Mouse (Mus musculus) heart, embryonic 12.5 days (tissue): ENCODE results near the gene Plcd4. TPM values are rescaled to one million over a fixed set of nuclear protein-coding genes. Genes with fewer than 3 reads are reported as not detected.
A peak's percentile ranks its signal among the peaks of the same experiment; 100 is the strongest.
"Not testable (repeated sequence)": the region's sequence is repeated elsewhere in the genome, so short reads cannot be mapped to it uniquely, and the experiment has no call there.

Experiments
- ATAC-seq: fragments of 200-750 bp; cut with Nextera tagmentation; 2 replicates; pipeline ENCODE4 v1.8.0; 2017; ENCODE audit warnings: moderate TSS enrichment, moderate library complexity; ENCODE audit not compliant: insufficient number of reproducible peaks, low FRiP score
- H3K27ac ChIP-seq: fragments of 300-500 bp; sonication (generic); 2 replicates; pipeline ENCODE4 v1.5.1; 2016; ENCODE audit warnings: mild to moderate bottlenecking, moderate library complexity; ENCODE audit not compliant: poor library complexity, severe bottlenecking
- H3K27me3 ChIP-seq: fragments of 300-500 bp; sonication (generic); replicated peaks from 2 replicates; pipeline ENCODE4 v1.6.1; 2016; ENCODE audit warnings: mild to moderate bottlenecking, moderate library complexity
- H3K36me3 ChIP-seq: fragments of 300-500 bp; sonication (generic); 2 replicates; pipeline ENCODE4 v1.6.1; 2016; ENCODE audit warnings: mild to moderate bottlenecking, moderate library complexity
- H3K4me1 ChIP-seq: fragments of 300-500 bp; sonication (generic); replicated peaks from 2 replicates; pipeline ENCODE4 v1.6.1; 2016; ENCODE audit warnings: mild to moderate bottlenecking
- H3K4me2 ChIP-seq: fragments of 300-500 bp; sonication (generic); 2 replicates; pipeline ENCODE4 v1.6.1; 2016; ENCODE audit warnings: mild to moderate bottlenecking, moderate library complexity
- H3K4me3 ChIP-seq: fragments of 300-500 bp; sonication (generic); 2 replicates; pipeline ENCODE4 v1.5.1; 2016; ENCODE audit warnings: mild to moderate bottlenecking
- H3K9ac ChIP-seq: fragments of 300-500 bp; sonication (generic); 2 replicates; pipeline ENCODE4 v1.6.1; 2016; ENCODE audit warnings: mild to moderate bottlenecking, moderate library complexity
- H3K9me3 ChIP-seq: fragments of 300-500 bp; sonication (generic); replicated peaks from 2 replicates; pipeline ENCODE4 v1.6.1; 2016; ENCODE audit warnings: mild to moderate bottlenecking, moderate library complexity
- whole genome bisulfite sequencing: fragments of 180-500 bp; shearing (Covaris S2); methylation state at CpG from one replicate; pipeline ENCODE4 v1.1.7; 2016; 5-methylcytosine and 5-hydroxymethylcytosine counted together
- polyA plus RNA-seq: library from polyadenylated mRNA; unstranded; fragments of >200 nt; fragmentation: Nextera tagmentation; extraction: Ambion mirVana; gene quantifications from 2 replicates; pipeline ENCODE4 v1.2.1, GENCODE M21; 2016

The Plcd4 gene
- 0.18 and 0.36 TPM in 2 replicates for polyA plus RNA-seq

DNA sequence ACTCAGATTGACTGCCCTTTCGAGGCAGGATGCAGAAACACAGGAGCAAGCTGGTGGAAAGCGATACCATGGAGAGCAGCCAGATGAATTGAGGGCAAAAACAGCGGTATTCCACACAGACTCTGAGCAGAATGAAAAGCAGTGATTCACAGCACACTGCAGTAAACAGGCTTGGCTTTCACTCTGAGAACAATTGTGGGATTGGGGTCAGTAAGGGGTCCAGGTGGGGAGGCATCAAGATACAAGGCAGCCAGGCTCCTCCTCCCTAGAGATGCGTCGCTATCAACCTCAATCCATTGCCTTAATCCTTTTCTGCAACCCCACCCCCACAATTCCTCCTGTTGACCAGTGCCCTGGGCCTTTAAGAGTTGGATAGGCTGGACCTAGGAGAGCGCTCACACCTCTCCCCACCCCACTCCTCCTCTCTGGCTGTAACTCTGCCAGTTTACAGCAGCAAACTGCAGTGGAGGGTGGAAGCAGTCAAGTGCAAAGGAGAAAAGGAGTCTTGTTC lies at the start of gene Plcd4:
Gene Plcd4, plus strand, starts transcription at position 438 of the 511 bp plus-strand sequence.
- Histone ChIP-seq H3K36me3 (no peaks in the 10 kb centered on the region), H3K9me3 (no peaks in the 10 kb centered on the region), H3K4me2 (peak within 1 kb of the TSS; percentile 25), H3K4me3 (no peak within 1 kb of the TSS), H3K4me1 (peaks cover 6% of the 10 kb centered on the region), H3K27ac (no peak within 1 kb of the TSS), H3K9ac (no peak within 1 kb of the TSS), H3K27me3 (peaks cover 14% of the 10 kb centered on the region; the same call in 1 of the 2 replicates)
- no peak for ATAC-seq
- WGBS: 6% methylated on average over 6 of the region's 6 CpGs

- Histone ChIP-seq H3K27me3 (no peaks in the 10 kb centered on the region), H3K4me2 (no peak overlapping the region), H3K27ac (no peak overlapping the region), H3K9ac (no peak overlapping the region), H3K36me3 (peaks cover 9% of the 10 kb centered on the region; the same call in 1 of the 2 replicates), H3K9me3 (no peaks in the 10 kb centered on the region), H3K4me3 (no peak overlapping the region), H3K4me1 (peaks cover 2% of the 10 kb centered on the region; the same call in 1 of the 2 replicates)
- no peak for ATAC-seq
- WGBS: 86% methylated on average over 1 of the region's 1 CpGs
Measured at GRCm38 (mm10) chr1:74501106-74501505, 41.6 kb upstream of the Plcd4 start.

GRCm38 (mm10) chr1:74505393-74505720 lies 37.3 kb upstream of the Plcd4 start:
- H3K4me1 ChIP-seq: peaks cover 22% of the 10 kb centered on the region
- 0 out of 2 replicates have a peak, but pooled peaks cover 9% of the 10 kb centered on the region for H3K36me3 ChIP-seq

GRCm38 (mm10) chr1:74505721-74506464 lies 36.8 kb upstream of the Plcd4 start, which contains the start of gene Cnot9:
TSS of gene Cnot9 (plus strand) at chr1:74506058.
- peak within 1 kb of the TSS; percentile 73 for H3K4me3 ChIP-seq
- 0 out of 2 replicates have a peak, but pooled peaks cover 9% of the 10 kb centered on the region for H3K36me3 ChIP-seq
- H3K4me2 ChIP-seq: peak within 1 kb of the TSS; percentile 82

More at GRCm38 (mm10) chr1:74505393-74505720, 37.3 kb upstream of the Plcd4 start:
- WGBS: under 1% methylated on average over 22 of the region's 22 CpGs
- peak overlapping the region; percentile 73 for H3K4me3 ChIP-seq
- H3K9me3 ChIP-seq: no peaks in the 10 kb centered on the region
- H3K27ac ChIP-seq: peak overlapping the region; percentile 69
- ATAC-seq: peak; percentile 56
- H3K4me2 ChIP-seq: peak overlapping the region; percentile 82
- peak overlapping the region; percentile 83 for H3K9ac ChIP-seq
- H3K27me3 ChIP-seq: no peaks in the 10 kb centered on the region

GRCm38 (mm10) chr1:74506471-74506881 lies 36.2 kb upstream of the Plcd4 start:
- peaks cover 13% of the 10 kb centered on the region for H3K36me3 ChIP-seq
- WGBS: under 1% methylated on average over 34 of the region's 34 CpGs
- H3K4me2 ChIP-seq: peak overlapping the region; percentile 82
- H3K27ac ChIP-seq: peak overlapping the region; percentile 84
- no peaks in the 10 kb centered on the region for H3K9me3 ChIP-seq
- ATAC-seq: peak; percentile 9
- peaks cover 22% of the 10 kb centered on the region for H3K4me1 ChIP-seq
- no peaks in the 10 kb centered on the region for H3K27me3 ChIP-seq
- H3K9ac ChIP-seq: peak overlapping the region; percentile 80
- H3K4me3 ChIP-seq: peak overlapping the region; percentile 73

More at GRCm38 (mm10) chr1:74505721-74506464, 36.8 kb upstream of the Plcd4 start, which contains the start of gene Cnot9:
- Histone ChIP-seq H3K9me3 (no peaks in the 10 kb centered on the region), H3K27ac (peak within 1 kb of the TSS; percentile 84), H3K9ac (peak within 1 kb of the TSS; percentile 83), H3K27me3 (no peaks in the 10 kb centered on the region), H3K4me1 (peaks cover 22% of the 10 kb centered on the region)
- under 1% methylated on average over 64 of the region's 64 CpGs for WGBS
- peak; percentile 100 for ATAC-seq

- Histone ChIP-seq H3K36me3 (peaks cover 17% of the 10 kb centered on the region), H3K4me1 (peaks cover 22% of the 10 kb centered on the region), H3K4me3 (0 out of 2 replicates have a peak overlapping the region, but pooled peaks have one; percentile 73), H3K27me3 (no peaks in the 10 kb centered on the region), H3K4me2 (peak overlapping the region; percentile 82), H3K27ac (no peak overlapping the region), H3K9me3 (no peaks in the 10 kb centered on the region), H3K9ac (0 out of 2 replicates have a peak overlapping the region, but pooled peaks have one; percentile 80)
- 92% methylated on average over 2 of the region's 2 CpGs for WGBS
- ATAC-seq: no peak
Measured at GRCm38 (mm10) chr1:74507780-74508179, 34.9 kb upstream of the Plcd4 start.

- H3K4me1 ChIP-seq: peaks cover 25% of the 10 kb centered on the region
Measured at GRCm38 (mm10) chr1:74511306-74511705, 31.4 kb upstream of the Plcd4 start.

GRCm38 (mm10) chr1:74512999-74513398 lies 29.7 kb upstream of the Plcd4 start:
- WGBS: 88% methylated on average over 1 of the region's 1 CpGs
- Histone ChIP-seq H3K4me1 (peaks cover 13% of the 10 kb centered on the region), H3K36me3 (peaks cover 34% of the 10 kb centered on the region)
- not testable (repeated sequence) for ATAC-seq, H3K27me3 ChIP-seq, H3K9ac ChIP-seq, H3K4me2 ChIP-seq, H3K9me3 ChIP-seq, H3K4me3 ChIP-seq, H3K27ac ChIP-seq

More at GRCm38 (mm10) chr1:74511306-74511705, 31.4 kb upstream of the Plcd4 start:
- Histone ChIP-seq H3K4me3 (no peak overlapping the region), H3K27ac (no peak overlapping the region), H3K9ac (no peak overlapping the region), H3K9me3 (no peaks in the 10 kb centered on the region), H3K36me3 (peaks cover 33% of the 10 kb centered on the region), H3K4me2 (no peak overlapping the region), H3K27me3 (no peaks in the 10 kb centered on the region)
- no peak for ATAC-seq
- WGBS: 96% methylated on average over 5 of the region's 5 CpGs

- Histone ChIP-seq H3K27me3 (no peaks in the 10 kb centered on the region), H3K36me3 (peaks cover 59% of the 10 kb centered on the region), H3K4me1 (no peaks in the 10 kb centered on the region), H3K4me2 (no peak overlapping the region), H3K9ac (no peak overlapping the region), H3K27ac (no peak overlapping the region), H3K4me3 (no peak overlapping the region), H3K9me3 (no peaks in the 10 kb centered on the region)
- ATAC-seq: no peak
Measured at GRCm38 (mm10) chr1:74519875-74520274, 22.8 kb upstream of the Plcd4 start.

- WGBS: 92% methylated on average over 4 of the region's 4 CpGs
Measured at GRCm38 (mm10) chr1:74524746-74525145, 17.9 kb upstream of the Plcd4 start.

GRCm38 (mm10) chr1:74528589-74528988 lies 14.1 kb upstream of the Plcd4 start:
- Histone ChIP-seq H3K4me1 (no peaks in the 10 kb centered on the region), H3K27me3 (no peaks in the 10 kb centered on the region), H3K4me3 (no peak overlapping the region), H3K36me3 (peaks cover 89% of the 10 kb centered on the region), H3K9ac (no peak overlapping the region), H3K4me2 (no peak overlapping the region), H3K27ac (no peak overlapping the region), H3K9me3 (no peaks in the 10 kb centered on the region)
- no peak for ATAC-seq
- 92% methylated on average over 7 of the region's 7 CpGs for WGBS

More at GRCm38 (mm10) chr1:74524746-74525145, 17.9 kb upstream of the Plcd4 start:
- ATAC-seq: no peak
- peaks cover 88% of the 10 kb centered on the region for H3K36me3 ChIP-seq
- no peaks in the 10 kb centered on the region for H3K27me3 ChIP-seq
- H3K4me1 ChIP-seq: no peaks in the 10 kb centered on the region
- no peaks in the 10 kb centered on the region for H3K9me3 ChIP-seq
- H3K4me3 ChIP-seq: no peak overlapping the region
- H3K4me2 ChIP-seq: no peak overlapping the region
- H3K27ac ChIP-seq: no peak overlapping the region
- no peak overlapping the region for H3K9ac ChIP-seq
